In the genomic region with DNA sequence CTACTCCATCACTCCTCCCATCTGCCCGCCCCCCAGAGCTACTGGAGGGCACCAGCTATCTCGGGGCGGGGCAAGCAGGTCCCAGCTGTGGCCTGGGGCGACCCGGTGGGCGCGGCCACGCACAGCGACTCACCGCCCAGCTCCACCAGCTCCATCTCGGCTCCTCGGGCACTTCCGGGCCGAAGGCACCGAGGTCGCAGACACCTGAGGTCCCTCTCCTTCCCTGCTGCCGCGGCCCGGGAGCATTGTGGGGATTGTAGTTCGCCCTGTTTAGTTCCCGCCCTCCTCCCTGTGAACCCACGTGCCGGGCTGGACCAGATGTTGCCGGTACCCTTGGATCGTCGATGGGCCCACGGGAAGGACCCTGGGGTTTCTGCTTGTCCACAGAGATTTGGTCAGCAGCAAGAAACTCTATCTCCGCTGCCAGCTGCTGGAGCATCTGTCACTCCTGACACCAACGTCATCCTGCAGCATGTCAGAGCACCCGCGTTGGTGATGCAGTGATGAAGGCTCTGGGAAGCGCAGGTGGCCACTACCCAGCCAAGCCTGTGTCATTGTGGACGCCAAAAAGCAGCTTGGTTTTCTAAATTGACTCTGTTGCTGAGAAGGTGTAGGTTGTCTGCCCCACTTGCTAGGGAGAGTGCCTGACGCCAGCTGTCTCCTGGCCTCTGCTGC, we compare ENCODE assay signal across 8 mouse cellular contexts. TPM values are rescaled to one million over a fixed set of nuclear protein-coding genes. Genes with fewer than 3 reads are reported as not detected.
A peak's percentile ranks its signal among the peaks of the same experiment; 100 is the strongest.
DNase-seq lines count a peak whose midpoint lies in the region; ATAC-seq and TF ChIP-seq lines count a peak whose summit lies in the region.

A gene (minus strand): TSS at position 231 of the 675 bp plus-strand sequence.

- H3K27ac ChIP-seq in embryonic facial prominence, embryonic 12.5 days: no peak within 1 kb of the TSS
- peak within 1 kb of the TSS; percentile 36 for H3K27ac ChIP-seq in kidney, adult 2 months (ENCODE audit: insufficient read depth, low read depth, low read length)
- H3K27ac ChIP-seq in limb, embryonic 11.5 days (replicated peaks; ENCODE audit: low read depth, low read length): peak within 1 kb of the TSS; percentile 36; the same call in 1 of the 2 replicates
- peak within 1 kb of the TSS; percentile 72 for H3K27ac ChIP-seq in midbrain, embryonic 13.5 days

- H3K4me2 ChIP-seq in embryonic facial prominence, embryonic 12.5 days (replicated peaks): peak within 1 kb of the TSS; percentile 82
- H3K4me2 ChIP-seq in limb, embryonic 11.5 days (ENCODE audit: low read depth, severe bottlenecking): peak within 1 kb of the TSS; percentile 66
- peak within 1 kb of the TSS; percentile 90 for H3K4me2 ChIP-seq in midbrain, embryonic 13.5 days (replicated peaks)

- H3K9ac ChIP-seq in embryonic facial prominence, embryonic 12.5 days: peak within 1 kb of the TSS; percentile 65
- peak within 1 kb of the TSS; percentile 31; the same call in 1 of the 2 replicates for H3K9ac ChIP-seq in limb, embryonic 11.5 days (ENCODE audit: low read length)
- peak within 1 kb of the TSS; percentile 80 for H3K9ac ChIP-seq in midbrain, embryonic 13.5 days (replicated peaks)

- peaks cover 36% of the 10 kb centered on the region for H3K4me1 ChIP-seq in embryonic facial prominence, embryonic 12.5 days
- H3K4me1 ChIP-seq in kidney, adult 2 months (ENCODE audit: control insufficient read depth, insufficient read depth, low read length): peaks cover 18% of the 10 kb centered on the region
- H3K4me1 ChIP-seq in limb, embryonic 11.5 days (ENCODE audit: control insufficient read depth, insufficient read depth, low read length): peaks cover 11% of the 10 kb centered on the region
- peaks cover 44% of the 10 kb centered on the region for H3K4me1 ChIP-seq in midbrain, embryonic 13.5 days (replicated peaks)

- peak; percentile 82 to 84 for DNase-seq in urinary bladder, adult 18-20 months (ENCODE audit: low spot score in 2 of 2)
- DNase-seq in urinary bladder, postnatal 10 days (ENCODE audit: low spot score): no peak
- DNase-seq in heart, adult 18-20 months: peak; percentile 88 to 89
- peak; percentile 93 for DNase-seq in kidney, adult 2 months
- DNase-seq in limb, embryonic 11.5 days (ENCODE audit: low spot score): peak; percentile 87
- DNase-seq in spleen, adult 18-20 months: peak; percentile 81 to 82

- peak within 1 kb of the TSS; percentile 70 for H3K4me3 ChIP-seq in embryonic facial prominence, embryonic 12.5 days
- H3K4me3 ChIP-seq in kidney, adult 2 months (ENCODE audit: insufficient read depth, low read depth, low read length): peak within 1 kb of the TSS; percentile 66
- H3K4me3 ChIP-seq in limb, embryonic 11.5 days (ENCODE audit: low read depth, low read length): peak within 1 kb of the TSS; percentile 43
- peak within 1 kb of the TSS; percentile 72 for H3K4me3 ChIP-seq in midbrain, embryonic 13.5 days (replicated peaks)

- no peaks in the 10 kb centered on the region for H3K9me3 ChIP-seq in embryonic facial prominence, embryonic 12.5 days
- no peaks in the 10 kb centered on the region for H3K9me3 ChIP-seq in limb, embryonic 11.5 days (ENCODE audit: control insufficient read depth, low read length)
- no peaks in the 10 kb centered on the region for H3K9me3 ChIP-seq in midbrain, embryonic 13.5 days

- no peaks in the 10 kb centered on the region for H3K27me3 ChIP-seq in embryonic facial prominence, embryonic 12.5 days
- no peaks in the 10 kb centered on the region for H3K27me3 ChIP-seq in kidney, adult 2 months (replicated peaks; ENCODE audit: control insufficient read depth, insufficient read depth, low read length)
- no peaks in the 10 kb centered on the region for H3K27me3 ChIP-seq in limb, embryonic 11.5 days (ENCODE audit: control insufficient read depth, insufficient read depth, low read length)
- peaks cover 10% of the 10 kb centered on the region; the same call in 1 of the 2 replicates for H3K27me3 ChIP-seq in midbrain, embryonic 13.5 days

- no peak for TF ChIP-seq POLR2A in kidney, adult 2 months (IDR thresholded peaks at IDR 0.05; ENCODE audit: low read depth, low read length)

- 2% methylated on average over 34 of the region's 34 CpGs for WGBS in embryonic facial prominence, embryonic 12.5 days
- WGBS in kidney, adult 2 months: 2% methylated on average over 34 of the region's 34 CpGs
- 3% methylated on average over 33 of the region's 34 CpGs for WGBS in limb, embryonic 11.5 days
- WGBS in midbrain, embryonic 13.5 days: 3% methylated on average over 33 of the region's 34 CpGs

- peak; percentile 53 for ATAC-seq in embryonic facial prominence, embryonic 12.5 days (ENCODE audit: insufficient number of reproducible peaks, insufficient read depth, low FRiP score, low TSS enrichment)
- ATAC-seq in limb, embryonic 11.5 days (ENCODE audit: insufficient number of reproducible peaks, low FRiP score, low TSS enrichment, low read depth): peak; percentile 76
- ATAC-seq in midbrain, embryonic 13.5 days: peak; percentile 62

- peaks cover 9% of the 10 kb centered on the region; the same call in 1 of the 2 replicates for H3K36me3 ChIP-seq in embryonic facial prominence, embryonic 12.5 days
- H3K36me3 ChIP-seq in kidney, adult 2 months (ENCODE audit: control insufficient read depth, insufficient read depth, low read length): no peaks in the 10 kb centered on the region
- H3K36me3 ChIP-seq in limb, embryonic 11.5 days (ENCODE audit: control insufficient read depth, insufficient read depth, low read length): peaks cover 3% of the 10 kb centered on the region; the same call in 1 of the 2 replicates
- peaks cover 11% of the 10 kb centered on the region for H3K36me3 ChIP-seq in midbrain, embryonic 13.5 days

- no peak for TF ChIP-seq CTCF in kidney, adult 2 months (conservative IDR thresholded peaks at IDR 0.05; ENCODE audit: insufficient read depth, insufficient read length, low read depth, low read length)

RNA-seq across cellular contexts. Expression of the gene that starts here (rescaled TPM):
- 24.7 and 24.9 TPM in 2 replicates for polyA plus RNA-seq in embryonic facial prominence, embryonic 12.5 days (2016; fragmentation: Nextera tagmentation; extraction: Ambion mirVana)
- 10 to 100 TPM; 10.7 to 10.8 TPM for total RNA-seq in heart, adult 18-20 months (2021)
- polyA plus RNA-seq in kidney, adult 2 months (2012; rRNA removed): 60.0 and 68.9 TPM in 2 replicates
- polyA plus RNA-seq in limb, embryonic 11.5 days (2014; fragmentation: Nextera tagmentation; extraction: Ambion mirVana): 25.4 and 27.1 TPM in 2 replicates
- 46.5 and 49.6 TPM in 2 replicates for polyA plus RNA-seq in midbrain, embryonic 13.5 days (2015; fragmentation: Nextera tagmentation; extraction: Ambion mirVana)
